Mouse (Mus musculus) spleen, embryonic (tissue): ENCODE results near the gene Mex3a.

ENCODE experiments used
- CTCF ChIA-PET: fragments of 350-600 bp; sonication (Branson Sonifier 250); formaldehyde crosslinking; loops from one replicate; lab custom pipeline; 2022; lab: Charles Lee

The Mex3a gene

GRCm38 (mm10) chr3:88503881-88504746 is 28.1 kb upstream of the Mex3a start:
- CTCF ChIA-PET = interaction anchor here (0.6 to 1.7 kb wide), 4 partner anchors 9 to 96 kb away, joined by 3 to 7 read pairs (median 4); no protein-coding TSS in a partner anchor

- CTCF ChIA-PET = interaction anchor here (0.5 to 0.7 kb wide), 3 partner anchors 89 to 98 kb away, joined by 3 to 5 read pairs (median 3); no protein-coding TSS in a partner anchor
Measured at GRCm38 (mm10) chr3:88505081-88505480, 27.1 kb upstream of the Mex3a start.

GRCm38 (mm10) chr3:88505765-88506164 is 26.4 kb upstream of the Mex3a start:
- CTCF ChIA-PET = interaction anchor here (0.5 kb wide), 1 partner anchor 99 kb away, joined by 3 read pairs; no protein-coding TSS in a partner anchor

GRCm38 (mm10) chr3:88509250-88509649 is 22.9 kb upstream of the Mex3a start:
- CTCF ChIA-PET = interaction anchor here (0.6 to 1.7 kb wide), 4 partner anchors 12 to 123 kb away, joined by 4 to 15 read pairs (median 6); no protein-coding TSS in a partner anchor

- CTCF ChIA-PET = interaction anchor here (0.6 to 1.7 kb wide), 4 partner anchors 12 to 122 kb away, joined by 4 to 15 read pairs (median 6); no protein-coding TSS in a partner anchor
Measured at GRCm38 (mm10) chr3:88509692-88510420, 22.3 kb upstream of the Mex3a start, which contains the start of gene Lmna. TSS of gene Lmna (minus strand) at chr3:88509956.

- CTCF ChIA-PET = interaction anchor here (0.7 to 1.7 kb wide), 2 partner anchors 11 to 27 kb away, joined by 7 to 15 read pairs; no protein-coding TSS in a partner anchor
Measured at GRCm38 (mm10) chr3:88510421-88511289, 21.5 kb upstream of the Mex3a start.

- CTCF ChIA-PET = interaction anchor here (1.1 kb wide), 1 partner anchor 9 kb away, joined by 5 read pairs; no protein-coding TSS in a partner anchor
Measured at GRCm38 (mm10) chr3:88511559-88511958, 20.6 kb upstream of the Mex3a start.

- CTCF ChIA-PET = interaction anchor here (0.7 to 1.6 kb wide), 5 partner anchors 10 to 113 kb away, joined by 3 to 5 read pairs (median 4); no protein-coding TSS in a partner anchor
Measured at GRCm38 (mm10) chr3:88512141-88512895, 19.9 kb upstream of the Mex3a start.

GRCm38 (mm10) chr3:88512896-88513545 is 19.2 kb upstream of the Mex3a start:
- CTCF ChIA-PET = interaction anchor here (0.7 to 1.6 kb wide), 4 partner anchors 11 to 114 kb away, joined by 3 to 4 read pairs (median 4); no protein-coding TSS in a partner anchor

GRCm38 (mm10) chr3:88513546-88514115 is 18.6 kb upstream of the Mex3a start:
- CTCF ChIA-PET = interaction anchor here (0.9 to 1.6 kb wide), 3 partner anchors 12 to 25 kb away, joined by 3 to 4 read pairs (median 4); no protein-coding TSS in a partner anchor

- CTCF ChIA-PET = interaction anchor here (1.3 kb wide), 1 partner anchor 19 kb away, joined by 6 read pairs; no protein-coding TSS in a partner anchor
Measured at GRCm38 (mm10) chr3:88514231-88515094, 17.7 kb upstream of the Mex3a start.

GRCm38 (mm10) chr3:88515095-88515386 is 17.2 kb upstream of the Mex3a start:
- CTCF ChIA-PET = interaction anchor here (1.3 kb wide), 1 partner anchor 20 kb away, joined by 6 read pairs; no protein-coding TSS in a partner anchor

- CTCF ChIA-PET = interaction anchor here (0.7 kb wide), 1 partner anchor 33 kb away, joined by 4 read pairs; no protein-coding TSS in a partner anchor
Measured at GRCm38 (mm10) chr3:88516407-88516806, 15.8 kb upstream of the Mex3a start.

- CTCF ChIA-PET = no interaction called here
Measured at GRCm38 (mm10) chr3:88518411-88518810, 13.8 kb upstream of the Mex3a start.

- CTCF ChIA-PET = interaction anchor here (0.6 to 2.1 kb wide), 2 partner anchors 30 to 59 kb away, joined by 3 to 11 read pairs; partner anchors contain the start of gene Sema4a
Measured at GRCm38 (mm10) chr3:88520078-88520477, 12.1 kb upstream of the Mex3a start.

- CTCF ChIA-PET = interaction anchor here (0.6 to 2.3 kb wide), 6 partner anchors 11 to 85 kb away, joined by 3 to 15 read pairs (median 9); partner anchors contain the start of gene Lmna
Measured at GRCm38 (mm10) chr3:88521156-88521555, 11.0 kb upstream of the Mex3a start.

- CTCF ChIA-PET = interaction anchor here (0.8 to 2.3 kb wide), 6 partner anchors 8 to 65 kb away, joined by 3 to 15 read pairs (median 9); partner anchors contain the start of gene Lmna
Measured at GRCm38 (mm10) chr3:88521803-88522331, 10.3 kb upstream of the Mex3a start.
